Mouse (Mus musculus) midbrain, embryonic 11.5 days (tissue): ENCODE measurements at regions not wholly inside any gene's neighbourhood (a gene's known extent, or its start where the extent isn't known, plus 50 kb on each side); places are given as distances from the start of the nearest gene placed in this dataset.

Experiments used
- ATAC-seq: fragments of 200-750 bp; cut with Nextera tagmentation; 2 replicates; pipeline ENCODE4 v1.8.0; 2017; ENCODE audit warnings: moderate TSS enrichment, moderate library complexity; ENCODE audit not compliant: low FRiP score
- DNase-seq: peaks from one replicate; pipeline ENCODE4 v3.0.0; 2015; ENCODE audit warnings: low spot score; ENCODE audit errors: missing footprints
- H3K27ac ChIP-seq: fragments of 300-500 bp; sonication (generic); 2 replicates; pipeline ENCODE4 v1.5.1; 2014; ENCODE audit warnings: low read depth, low read length
- H3K27me3 ChIP-seq: fragments of 300-500 bp; sonication (generic); 2 replicates; pipeline ENCODE4 v1.6.1; 2014; ENCODE audit warnings: mild to moderate bottlenecking, low read length, moderate library complexity, mixed read lengths; ENCODE audit not compliant: control insufficient read depth, insufficient read depth
- H3K36me3 ChIP-seq: fragments of 300-500 bp; sonication (generic); 2 replicates; pipeline ENCODE4 v1.6.1; 2014; ENCODE audit warnings: mild to moderate bottlenecking, low read length, moderate library complexity, mixed read lengths; ENCODE audit not compliant: control insufficient read depth, insufficient read depth
- H3K4me1 ChIP-seq: fragments of 300-500 bp; sonication (generic); 2 replicates; pipeline ENCODE4 v1.6.1; 2014; ENCODE audit warnings: low read length; ENCODE audit not compliant: control insufficient read depth, insufficient read depth
- H3K4me2 ChIP-seq: fragments of 300-500 bp; sonication (generic); 2 replicates; pipeline ENCODE4 v1.6.1; 2014; ENCODE audit warnings: mild to moderate bottlenecking, moderate library complexity
- H3K4me3 ChIP-seq: fragments of 300-500 bp; sonication (generic); 2 replicates; pipeline ENCODE4 v1.5.1; 2014; ENCODE audit warnings: low read depth, low read length
- H3K9ac ChIP-seq: fragments of 300-500 bp; sonication (generic); 2 replicates; pipeline ENCODE4 v1.6.1; 2014; ENCODE audit warnings: low read length
- H3K9me3 ChIP-seq: fragments of 300-500 bp; sonication (generic); 2 replicates; pipeline ENCODE4 v1.6.1; 2016; ENCODE audit warnings: low read length; ENCODE audit not compliant: control insufficient read depth
- WGBS: fragments of 180-500 bp; shearing (Covaris S2); extraction: QIAGEN DNeasy Blood & Tissue Kit; methylation state at CpG from one replicate; pipeline ENCODE4 v1.1.7; 2014; 5-methylcytosine and 5-hydroxymethylcytosine counted together

DNA sequence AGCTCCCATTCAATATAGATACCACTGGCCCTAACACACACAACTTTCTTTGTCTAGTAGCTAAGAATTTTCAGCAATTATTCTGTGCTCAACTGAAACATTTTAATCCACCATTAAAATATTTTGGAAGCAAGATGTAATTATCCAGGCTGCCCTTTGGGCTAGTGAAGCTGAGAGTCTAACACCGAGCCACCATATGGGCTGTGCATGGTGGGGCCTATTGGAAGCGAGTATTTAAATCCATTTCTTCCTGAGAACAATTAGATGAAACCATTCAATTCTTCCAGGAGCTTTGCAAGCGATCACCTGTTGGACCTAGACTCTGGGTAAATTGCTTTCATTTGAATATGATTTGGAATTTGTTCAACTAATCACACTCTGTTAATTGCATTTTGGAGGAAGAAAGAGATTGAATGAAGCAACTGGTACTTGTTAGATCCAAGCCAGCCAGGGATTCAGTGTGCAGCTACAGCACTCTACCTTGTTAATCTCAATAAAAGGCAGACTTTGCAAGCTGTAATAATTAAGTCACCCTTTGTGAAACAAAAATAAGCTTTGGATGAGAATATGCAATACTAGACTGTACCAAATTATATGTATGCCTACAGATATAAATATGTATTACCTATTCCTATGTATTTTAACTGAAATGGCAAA lies 1533.6 kb upstream of the Tenm4 start:
- H3K4me3 ChIP-seq = no peak overlapping the region
- WGBS = 77% methylated on average over 3 of the region's 3 CpGs
- no peak for ATAC-seq
- no peaks in the 10 kb centered on the region for H3K36me3 ChIP-seq
- no peak for DNase-seq
- H3K9ac ChIP-seq = no peak overlapping the region
- H3K4me1 ChIP-seq = no peaks in the 10 kb centered on the region
- H3K4me2 ChIP-seq = no peak overlapping the region
- no peaks in the 10 kb centered on the region for H3K9me3 ChIP-seq
- no peaks in the 10 kb centered on the region for H3K27me3 ChIP-seq
- H3K27ac ChIP-seq = no peak overlapping the region

- H3K27me3 ChIP-seq = no peaks in the 10 kb centered on the region
- WGBS = 48% methylated on average over 7 of the region's 7 CpGs
- H3K4me3 ChIP-seq = no peak overlapping the region
- H3K27ac ChIP-seq = no peak overlapping the region
- H3K9me3 ChIP-seq = no peaks in the 10 kb centered on the region
- no peak overlapping the region for H3K4me2 ChIP-seq
- no peak for DNase-seq
- no peak overlapping the region for H3K9ac ChIP-seq
- H3K4me1 ChIP-seq = no peaks in the 10 kb centered on the region
- no peaks in the 10 kb centered on the region for H3K36me3 ChIP-seq
- ATAC-seq = no peak
These were observed 1526.3 kb upstream of the Tenm4 start for GRCm38 (mm10) chr7:94644560-94645285.

- DNase-seq = no peak
- Histone ChIP-seq H3K4me1 (no peaks in the 10 kb centered on the region), H3K27me3 (no peaks in the 10 kb centered on the region), H3K36me3 (no peaks in the 10 kb centered on the region), H3K4me2 (no peak overlapping the region), H3K9me3 (no peaks in the 10 kb centered on the region), H3K9ac (no peak overlapping the region), H3K4me3 (no peak overlapping the region), H3K27ac (no peak overlapping the region)
- WGBS = 55% methylated on average over 4 of the region's 4 CpGs
- ATAC-seq = no peak
These were observed 1525.7 kb upstream of the Tenm4 start for GRCm38 (mm10) chr7:94645337-94645736.

DNA sequence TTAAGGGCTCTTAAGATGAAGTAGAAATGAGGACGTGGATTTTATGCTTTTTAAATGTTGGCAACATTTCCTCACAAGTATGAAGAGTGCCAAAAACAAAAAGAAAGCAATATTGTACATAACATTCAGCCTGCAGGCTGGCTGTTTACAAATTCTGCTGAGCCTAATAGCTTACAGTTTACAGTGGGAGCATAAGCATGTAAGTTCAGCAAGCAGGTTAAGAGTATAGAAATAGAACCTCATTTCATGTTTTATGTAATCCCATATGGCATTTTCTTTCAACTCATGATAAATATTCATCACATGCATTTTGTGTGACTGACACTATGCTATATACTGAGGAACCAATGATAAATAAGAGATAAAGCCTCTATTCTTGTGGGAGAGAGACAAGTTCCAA lies 1520.6 kb upstream of the Tenm4 start:
- H3K4me2 ChIP-seq = no peak overlapping the region
- DNase-seq = no peak
- WGBS = 69% methylated on average over 1 of the region's 1 CpGs
- H3K27me3 ChIP-seq = no peaks in the 10 kb centered on the region
- no peak overlapping the region for H3K27ac ChIP-seq
- ATAC-seq = no peak
- no peak overlapping the region for H3K9ac ChIP-seq
- H3K36me3 ChIP-seq = no peaks in the 10 kb centered on the region
- H3K4me1 ChIP-seq = no peaks in the 10 kb centered on the region
- no peaks in the 10 kb centered on the region for H3K9me3 ChIP-seq
- H3K4me3 ChIP-seq = no peak overlapping the region

- no peak overlapping the region for H3K4me2 ChIP-seq
- H3K27me3 ChIP-seq = no peaks in the 10 kb centered on the region
- no peaks in the 10 kb centered on the region for H3K9me3 ChIP-seq
- DNase-seq (no peak), ATAC-seq (no peak)
- no peak overlapping the region for H3K27ac ChIP-seq
- H3K4me3 ChIP-seq = no peak overlapping the region
- no peaks in the 10 kb centered on the region for H3K4me1 ChIP-seq
- no peak overlapping the region for H3K9ac ChIP-seq
- 95% methylated on average over 4 of the region's 4 CpGs for WGBS
- no peaks in the 10 kb centered on the region for H3K36me3 ChIP-seq
These were observed 1504.5 kb upstream of the Tenm4 start for GRCm38 (mm10) chr7:94666392-94667155.

- Histone ChIP-seq H3K4me1 (no peaks in the 10 kb centered on the region), H3K9ac (no peak overlapping the region), H3K36me3 (no peaks in the 10 kb centered on the region), H3K4me3 (no peak overlapping the region), H3K27ac (no peak overlapping the region), H3K27me3 (no peaks in the 10 kb centered on the region), H3K4me2 (no peak overlapping the region), H3K9me3 (no peaks in the 10 kb centered on the region)
- no peak for ATAC-seq
- DNase-seq = no peak
- 18% methylated on average over 1 of the region's 1 CpGs for WGBS
These were observed 1502.8 kb upstream of the Tenm4 start for GRCm38 (mm10) chr7:94668296-94668695.

DNA sequence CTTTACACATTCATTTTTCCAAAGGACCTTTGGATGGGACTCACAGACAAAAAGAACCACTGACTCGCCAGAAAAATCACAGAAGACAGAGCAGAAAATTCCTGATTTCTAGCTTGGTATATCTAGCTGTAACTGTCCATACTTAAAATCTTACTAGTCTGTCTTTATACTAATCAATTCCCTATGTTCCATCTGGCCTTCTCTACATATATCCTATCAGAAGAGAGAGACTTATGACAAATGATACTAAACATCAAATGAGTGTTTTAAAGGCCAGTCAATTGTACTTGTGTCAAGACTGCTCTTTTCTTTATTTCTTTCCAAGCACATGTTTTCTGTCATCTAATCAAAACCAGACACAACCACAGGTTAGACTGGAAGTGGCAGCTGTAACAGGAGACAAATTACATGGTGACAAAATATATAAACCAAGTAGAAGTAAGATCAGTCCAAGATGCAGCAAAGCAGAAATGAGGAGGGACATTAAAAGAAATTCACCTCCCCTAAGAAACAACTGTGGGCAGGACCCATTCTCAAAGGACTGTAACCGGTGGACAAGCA lies 1502.1 kb upstream of the Tenm4 start:
- H3K27me3 ChIP-seq = no peaks in the 10 kb centered on the region
- 50% methylated on average over 2 of the region's 2 CpGs for WGBS
- no peak overlapping the region for H3K4me3 ChIP-seq
- no peak overlapping the region for H3K9ac ChIP-seq
- H3K36me3 ChIP-seq = no peaks in the 10 kb centered on the region
- H3K27ac ChIP-seq = no peak overlapping the region
- H3K4me1 ChIP-seq = no peaks in the 10 kb centered on the region
- DNase-seq (no peak), ATAC-seq (no peak)
- H3K4me2 ChIP-seq = no peak overlapping the region
- no peaks in the 10 kb centered on the region for H3K9me3 ChIP-seq

DNA sequence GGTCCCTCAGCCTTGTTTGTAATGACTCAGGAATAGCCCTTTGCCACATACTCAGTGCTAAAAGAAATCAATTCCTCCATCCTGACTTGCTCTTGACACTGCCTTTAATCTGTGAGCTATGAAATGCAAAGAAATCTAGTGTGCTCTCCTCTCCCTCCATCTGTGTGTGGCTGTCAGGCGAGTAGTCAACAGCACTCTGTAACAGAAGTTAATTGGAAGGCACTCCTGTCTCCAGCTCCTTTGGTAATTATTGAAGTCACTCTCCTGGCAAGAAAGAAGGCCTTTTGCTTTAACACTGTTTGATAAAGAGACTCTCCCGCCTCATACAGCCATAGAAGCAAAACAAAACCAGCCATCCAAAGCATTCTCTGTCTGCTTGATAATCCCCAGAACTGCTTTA lies 1483.2 kb upstream of the Tenm4 start:
- WGBS = 20% methylated on average over 2 of the region's 2 CpGs
- 0 out of 2 replicates have a peak, but pooled peaks cover 3% of the 10 kb centered on the region for H3K4me1 ChIP-seq
- no peaks in the 10 kb centered on the region for H3K36me3 ChIP-seq
- DNase-seq (peak; percentile 85), ATAC-seq (peak; percentile 40)
- no peak overlapping the region for H3K4me3 ChIP-seq
- no peak overlapping the region for H3K27ac ChIP-seq
- no peak overlapping the region for H3K4me2 ChIP-seq
- no peak overlapping the region for H3K9ac ChIP-seq
- no peaks in the 10 kb centered on the region for H3K9me3 ChIP-seq
- H3K27me3 ChIP-seq = no peaks in the 10 kb centered on the region

DNA sequence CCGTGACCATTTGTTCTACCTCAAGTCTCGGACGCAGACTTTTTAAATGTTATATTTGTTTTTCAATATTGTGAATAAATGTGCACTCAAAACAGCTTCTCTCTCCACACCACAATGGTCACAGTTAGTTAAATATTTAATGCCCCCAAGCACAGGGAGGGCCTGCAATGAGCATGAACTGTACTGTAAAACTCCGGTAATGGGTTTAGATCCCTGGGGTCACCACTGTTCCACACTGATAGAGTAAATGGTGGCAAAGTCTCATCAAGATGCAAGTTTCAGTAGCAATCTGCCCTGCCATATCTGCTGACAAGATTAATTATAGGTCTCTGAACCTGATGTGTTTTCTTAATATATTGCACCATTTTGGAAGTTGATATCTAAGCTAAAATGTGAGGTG lies 1473.8 kb upstream of the Tenm4 start:
- Histone ChIP-seq H3K9ac (no peak overlapping the region), H3K27ac (no peak overlapping the region), H3K4me3 (no peak overlapping the region), H3K27me3 (no peaks in the 10 kb centered on the region), H3K4me2 (no peak overlapping the region), H3K9me3 (no peaks in the 10 kb centered on the region), H3K4me1 (no peaks in the 10 kb centered on the region), H3K36me3 (no peaks in the 10 kb centered on the region)
- WGBS = 87% methylated on average over 4 of the region's 4 CpGs
- DNase-seq (no peak), ATAC-seq (no peak)
